Mouse (Mus musculus) midbrain, embryonic 14.5 days (tissue): ENCODE data around the gene Lag3. TPM values are rescaled to one million over a fixed set of nuclear protein-coding genes. Genes with fewer than 3 reads are reported as not detected.

Source experiments
- ATAC-seq: fragments of 200-750 bp; cut with Nextera tagmentation; 2 replicates; pipeline ENCODE4 v1.8.0; 2017; ENCODE audit warnings: moderate number of reproducible peaks, moderate library complexity; ENCODE audit not compliant: low FRiP score, low TSS enrichment
- DNase-seq: peaks from one replicate; pipeline ENCODE4 v3.0.0-alpha.2; 2015
- H3K27ac ChIP-seq: fragments of 300-500 bp; sonication (generic); replicated peaks from 2 replicates; pipeline ENCODE4 v1.5.1; 2014; ENCODE audit warnings: mild to moderate bottlenecking, low read depth, low read length, moderate library complexity
- H3K27me3 ChIP-seq: fragments of 300-500 bp; sonication (generic); 2 replicates; pipeline ENCODE4 v1.6.1; 2014; ENCODE audit warnings: low read length, control low read depth, mixed read lengths; ENCODE audit not compliant: control insufficient read depth, insufficient read depth
- H3K36me3 ChIP-seq: fragments of 300-500 bp; sonication (generic); 2 replicates; pipeline ENCODE4 v1.6.1; 2014; ENCODE audit warnings: low read length, control low read depth; ENCODE audit not compliant: control insufficient read depth, insufficient read depth
- H3K4me1 ChIP-seq: fragments of 300-500 bp; sonication (generic); 2 replicates; pipeline ENCODE4 v1.6.1; 2014; ENCODE audit warnings: mild to moderate bottlenecking, antibody characterized with exemption, low read length, control low read depth; ENCODE audit not compliant: control insufficient read depth, insufficient read depth
- H3K4me2 ChIP-seq: fragments of 300-500 bp; sonication (generic); 2 replicates; pipeline ENCODE4 v1.6.1; 2014; ENCODE audit warnings: mild to moderate bottlenecking, low read length, moderate library complexity
- H3K4me3 ChIP-seq: fragments of 300-500 bp; sonication (generic); replicated peaks from 2 replicates; pipeline ENCODE4 v1.5.1; 2014; ENCODE audit warnings: low read depth, low read length
- H3K9ac ChIP-seq: fragments of 300-500 bp; sonication (generic); replicated peaks from 2 replicates; pipeline ENCODE4 v1.6.1; 2014; ENCODE audit warnings: mild to moderate bottlenecking, low read length, moderate library complexity
- H3K9me3 ChIP-seq: fragments of 300-500 bp; sonication (generic); 2 replicates; pipeline ENCODE4 v1.6.1; 2016; ENCODE audit warnings: low read length, control low read depth, mixed read lengths; ENCODE audit not compliant: control insufficient read depth
- WGBS: fragments of 180-500 bp; shearing (Covaris S2); extraction: QIAGEN DNeasy Blood & Tissue Kit; methylation state at CpG from one replicate; pipeline ENCODE4 v1.1.7; 2014; 5-methylcytosine and 5-hydroxymethylcytosine counted together
- polyA plus RNA-seq: library from polyadenylated mRNA; unstranded; fragments of >200 nt; fragmentation: Nextera tagmentation; extraction: Ambion mirVana; gene quantifications from 2 replicates; pipeline ENCODE4 v1.2.1, GENCODE M21; 2014

Gene Lag3
- polyA plus RNA-seq, 1 experiment from 2014 or later: 3.5 TPM

GRCm38 (mm10) chr6:124860511-124860910, 51.0 kb downstream of the Lag3 start:
- H3K9me3 ChIP-seq: no peaks in the 10 kb centered on the region
- H3K4me3 ChIP-seq: peak overlapping the region; percentile 14; the same call in 1 of the 2 replicates
- DNase-seq (no peak), ATAC-seq (no peak)
- no peaks in the 10 kb centered on the region for H3K27me3 ChIP-seq
- H3K4me2 ChIP-seq: peak overlapping the region; percentile 70
- peak overlapping the region; percentile 96 for H3K27ac ChIP-seq
- peaks cover 20% of the 10 kb centered on the region for H3K36me3 ChIP-seq
- WGBS: 68% methylated on average over 9 of the region's 9 CpGs
- peak overlapping the region; percentile 91 for H3K9ac ChIP-seq
- H3K4me1 ChIP-seq: peaks cover 59% of the 10 kb centered on the region

GRCm38 (mm10) chr6:124859725-124860124, 51.8 kb downstream of the Lag3 start:
- peak overlapping the region; percentile 70 for H3K4me2 ChIP-seq
- peak overlapping the region; percentile 14 for H3K4me3 ChIP-seq
- no peaks in the 10 kb centered on the region for H3K27me3 ChIP-seq
- peak; percentile 92 for DNase-seq
- 5% methylated on average over 12 of the region's 12 CpGs for WGBS
- peaks cover 53% of the 10 kb centered on the region for H3K4me1 ChIP-seq
- H3K36me3 ChIP-seq: peaks cover 20% of the 10 kb centered on the region
- H3K9ac ChIP-seq: peak overlapping the region; percentile 47
- no peak for ATAC-seq
- H3K9me3 ChIP-seq: no peaks in the 10 kb centered on the region
- peak overlapping the region; percentile 96 for H3K27ac ChIP-seq

- Histone ChIP-seq H3K36me3 (peaks cover 23% of the 10 kb centered on the region), H3K4me2 (peak overlapping the region; percentile 82), H3K9me3 (no peaks in the 10 kb centered on the region), H3K27ac (0 out of 2 replicates have a peak overlapping the region, but pooled peaks have one; percentile 98), H3K4me1 (peaks cover 46% of the 10 kb centered on the region), H3K4me3 (no peak overlapping the region), H3K27me3 (no peaks in the 10 kb centered on the region), H3K9ac (no peak overlapping the region)
- no peak for ATAC-seq
- DNase-seq: no peak
- 80% methylated on average over 27 of the region's 28 CpGs for WGBS
Observed at GRCm38 (mm10) chr6:124858561-124859318, 52.8 kb downstream of the Lag3 start.

GRCm38 (mm10) chr6:124857840-124858530, 53.5 kb downstream of the Lag3 start:
- H3K4me2 ChIP-seq: peak overlapping the region; percentile 82
- H3K4me1 ChIP-seq: peaks cover 43% of the 10 kb centered on the region
- WGBS: 22% methylated on average over 26 of the region's 26 CpGs
- H3K9ac ChIP-seq: peak overlapping the region; percentile 90
- peaks cover 26% of the 10 kb centered on the region for H3K36me3 ChIP-seq
- H3K27me3 ChIP-seq: no peaks in the 10 kb centered on the region
- peak overlapping the region; percentile 98 for H3K27ac ChIP-seq
- DNase-seq: no peak
- peak overlapping the region; percentile 66 for H3K4me3 ChIP-seq
- ATAC-seq: no peak
- H3K9me3 ChIP-seq: no peaks in the 10 kb centered on the region

- ATAC-seq (peak; percentile 86), DNase-seq (peak; percentile 92)
- Histone ChIP-seq H3K9me3 (no peaks in the 10 kb centered on the region), H3K27me3 (no peaks in the 10 kb centered on the region), H3K9ac (peak within 1 kb of the TSS; percentile 90), H3K27ac (peak within 1 kb of the TSS; percentile 98), H3K4me3 (peak within 1 kb of the TSS; percentile 66), H3K4me1 (peaks cover 35% of the 10 kb centered on the region), H3K4me2 (peak within 1 kb of the TSS; percentile 82), H3K36me3 (peaks cover 26% of the 10 kb centered on the region)
- under 1% methylated on average over 81 of the region's 86 CpGs for WGBS
Observed at GRCm38 (mm10) chr6:124856916-124857839, 54.3 kb downstream of the Lag3 start, which contains the start of gene P3h3. Gene P3h3, minus strand, starts transcription at chr6:124857752.

DNA sequence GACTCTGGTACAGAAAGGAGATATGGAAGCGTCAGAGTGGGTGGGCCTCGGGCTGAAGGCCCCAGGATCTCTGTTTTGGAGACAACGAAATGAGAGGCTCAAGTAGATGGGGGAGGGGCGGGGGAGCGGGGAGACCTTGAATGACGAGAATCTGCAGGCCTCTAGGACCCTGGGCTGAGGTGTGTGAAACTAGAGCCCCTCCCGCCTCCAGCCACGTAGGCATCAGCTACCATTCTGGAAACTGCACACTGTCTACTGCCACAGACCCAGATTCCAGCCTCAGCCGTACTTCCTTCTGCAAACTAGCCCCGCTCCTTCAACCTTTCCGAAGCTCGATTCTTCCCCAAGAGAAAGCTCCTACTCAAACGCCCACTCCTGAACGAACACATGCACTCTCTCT, 55.2 kb downstream of the Lag3 start:
- H3K4me2 ChIP-seq: peak overlapping the region; percentile 82
- no peaks in the 10 kb centered on the region for H3K9me3 ChIP-seq
- peaks cover 27% of the 10 kb centered on the region for H3K4me1 ChIP-seq
- peak; percentile 73 for ATAC-seq
- H3K27ac ChIP-seq: peak overlapping the region; percentile 98
- 8% methylated on average over 14 of the region's 14 CpGs for WGBS
- H3K9ac ChIP-seq: peak overlapping the region; percentile 90
- no peaks in the 10 kb centered on the region for H3K27me3 ChIP-seq
- H3K36me3 ChIP-seq: peaks cover 26% of the 10 kb centered on the region
- peak overlapping the region; percentile 66 for H3K4me3 ChIP-seq
- DNase-seq: peak; percentile 88

GRCm38 (mm10) chr6:124854647-124855046, 56.9 kb downstream of the Lag3 start:
- no peaks in the 10 kb centered on the region for H3K9me3 ChIP-seq
- H3K36me3 ChIP-seq: peaks cover 18% of the 10 kb centered on the region; the same call in 1 of the 2 replicates
- peaks cover 12% of the 10 kb centered on the region for H3K4me1 ChIP-seq
- DNase-seq (no peak), ATAC-seq (no peak)
- no peaks in the 10 kb centered on the region for H3K27me3 ChIP-seq
- no peak overlapping the region for H3K9ac ChIP-seq
- WGBS: 77% methylated on average over 12 of the region's 12 CpGs
- H3K4me3 ChIP-seq: no peak overlapping the region
- H3K4me2 ChIP-seq: no peak overlapping the region
- H3K27ac ChIP-seq: no peak overlapping the region
